Mouse (Mus musculus) lung, postnatal 36 days (tissue): ENCODE results near the gene Hmgcl.

ENCODE experiments used
- DNase-seq: peaks from one replicate; pipeline ENCODE4 v3.0.0; 2022; ENCODE audit warnings: mixed read lengths

Hmgcl gene

DNA sequence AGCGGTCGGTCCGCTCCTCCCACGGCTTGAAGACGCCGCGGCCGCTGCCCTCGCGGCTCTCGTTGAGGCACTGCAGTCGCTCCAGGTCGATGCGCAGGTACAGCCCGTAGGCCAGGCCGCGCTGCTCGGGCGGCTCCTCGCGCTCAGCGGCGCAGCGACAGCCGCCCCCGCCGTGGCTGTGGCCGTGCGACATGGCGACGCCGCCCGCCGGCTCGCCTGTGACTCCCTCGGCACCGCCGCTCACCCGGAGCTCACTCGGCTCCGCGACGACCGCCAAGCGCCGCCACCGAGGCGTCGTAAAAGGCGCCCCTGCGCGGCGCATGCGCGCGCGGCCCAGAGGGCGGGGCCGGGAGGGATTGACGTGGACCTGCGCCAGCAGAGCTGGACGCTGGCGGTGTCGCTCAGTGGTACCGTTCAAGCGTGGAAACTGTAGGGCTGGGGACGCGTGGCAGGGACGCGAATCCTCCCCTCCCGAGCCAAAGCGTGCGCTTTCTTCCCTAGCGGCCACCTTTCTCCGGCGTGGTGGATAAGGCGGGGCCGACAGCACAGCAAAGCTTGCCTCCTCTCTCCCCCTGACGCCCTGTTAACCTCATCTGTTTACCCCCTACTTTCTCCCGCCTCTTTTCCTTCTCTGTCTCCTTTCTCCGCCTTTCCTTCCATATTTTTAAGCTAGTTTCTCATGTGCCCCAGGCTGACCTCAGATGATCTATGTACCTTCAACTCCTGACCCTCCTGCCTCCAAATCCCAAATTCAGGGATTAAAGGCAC, 40.9 kb downstream of the Hmgcl start, which contains the start of gene Pithd1:
TSS of gene Pithd1 (minus strand) at position 322 of the 768 bp plus-strand sequence.
- DNase-seq, result peak; percentile 94

- DNase-seq, result no peak
These were observed 41.5 kb downstream of the Hmgcl start for GRCm38 (mm10) chr4:135987714-135988113.

DNA sequence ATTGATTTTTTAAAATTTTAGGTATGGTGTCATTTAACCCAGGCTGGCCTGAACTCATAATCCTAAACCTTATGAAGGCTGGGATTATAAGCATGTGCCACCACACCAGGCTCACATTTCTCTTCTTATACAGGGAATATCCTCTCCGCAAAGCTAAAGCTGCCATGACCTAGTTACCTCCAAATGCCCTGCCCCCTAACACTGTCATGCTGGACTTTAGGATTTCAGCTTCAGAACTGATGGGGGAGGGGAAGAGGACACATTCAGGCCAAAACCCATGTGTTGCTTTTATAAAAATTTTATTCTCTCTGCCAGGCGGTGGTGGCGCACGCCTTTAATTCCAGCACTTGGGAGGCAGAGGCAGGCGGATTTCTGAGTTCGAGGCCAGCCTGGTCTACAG, 47.7 kb downstream of the Hmgcl start:
- no peak for DNase-seq

GRCm38 (mm10) chr4:135995118-135995517, 48.9 kb downstream of the Hmgcl start:
- DNase-seq, result no peak

GRCm38 (mm10) chr4:136004107-136004675, 57.9 kb downstream of the Hmgcl start:
- no peak for DNase-seq

- no peak for DNase-seq
These were observed 58.7 kb downstream of the Hmgcl start for GRCm38 (mm10) chr4:136004921-136005320.

GRCm38 (mm10) chr4:136006821-136007220, 60.6 kb downstream of the Hmgcl start:
- DNase-seq, result peak; percentile 27

- no peak for DNase-seq
These were observed 62.7 kb downstream of the Hmgcl start for GRCm38 (mm10) chr4:136008782-136009447.

- no peak for DNase-seq
These were observed 64.3 kb downstream of the Hmgcl start for GRCm38 (mm10) chr4:136010586-136010985.
